Mouse (Mus musculus) MEL (cell line): ENCODE data around the gene Robo1. TPM values are rescaled to one million over a fixed set of nuclear protein-coding genes. Genes with fewer than 3 reads are reported as not detected.

Experiments
- DNase-seq: peaks from one replicate; pipeline ENCODE4 v3.0.0; 2011; ENCODE audit warnings: low read depth, low spot score
- H3K27ac ChIP-seq: 2 replicates; pipeline ENCODE4 v1.5.1; 2012; ENCODE audit warnings: low read depth, mild to moderate bottlenecking, control low read depth, low read length, moderate library complexity; ENCODE audit not compliant: control insufficient read depth
- H3K27me3 ChIP-seq, 2 experiments: fragments of 150-350 bp in 1 of 2; sonication (generic) in 1 of 2; 2 replicates each; pipeline ENCODE4 v1.6.1; 2012; ENCODE audit warnings: low read length in 2 of 2, mild to moderate bottlenecking in 2 of 2, improper control_type of control experiment in 1 of 2, moderate library complexity in 1 of 2; ENCODE audit not compliant: insufficient read depth in 2 of 2, control insufficient read depth in 1 of 2
- H3K36me3 ChIP-seq, 2 experiments: 2 replicates each; pipeline ENCODE4 v1.6.1; 2012 to 2014; ENCODE audit warnings: low read length in 2 of 2, improper control_type of control experiment in 1 of 2, inconsistent platforms in 1 of 2, mild to moderate bottlenecking in 1 of 2; ENCODE audit not compliant: insufficient read depth in 2 of 2, control insufficient read depth in 1 of 2
- H3K4me1 ChIP-seq, 2 experiments: fragments of 150-350 bp in 1 of 2; sonication (generic) in 1 of 2; 2 replicates each; pipeline ENCODE4 v1.6.1; 2012; ENCODE audit warnings: low read length in 2 of 2, improper control_type of control experiment in 1 of 2, mild to moderate bottlenecking in 1 of 2; ENCODE audit not compliant: insufficient read depth in 2 of 2, control insufficient read depth in 1 of 2
- H3K4me3 ChIP-seq, 2 experiments: fragments of 150-350 bp in 1 of 2; sonication (generic) in 1 of 2; 2 replicates each; pipeline ENCODE4 v1.5.1; 2012; ENCODE audit warnings: low read depth in 2 of 2, low read length in 2 of 2, mild to moderate bottlenecking in 2 of 2, moderate library complexity in 2 of 2, control low read depth in 1 of 2, improper control_type of control experiment in 1 of 2; ENCODE audit not compliant: control insufficient read depth in 1 of 2, insufficient read depth in 1 of 2
- H3K79me2 ChIP-seq: 2 replicates; pipeline ENCODE4 v1.6.1; 2012; ENCODE audit warnings: mild to moderate bottlenecking, low read length, moderate library complexity; ENCODE audit not compliant: control insufficient read depth, poor library complexity, insufficient read depth
- H3K9ac ChIP-seq: 2 replicates; pipeline ENCODE4 v1.6.1; 2012; ENCODE audit warnings: low read depth, mild to moderate bottlenecking, control low read depth, low read length, moderate library complexity; ENCODE audit not compliant: control insufficient read depth, poor library complexity, severe bottlenecking
- H3K9me3 ChIP-seq: fragments of 150-350 bp; sonication (generic); replicated peaks from 2 replicates; pipeline ENCODE4 v1.6.1; 2012; ENCODE audit warnings: mild to moderate bottlenecking, low read length, improper control_type of control experiment, moderate library complexity; ENCODE audit not compliant: insufficient read depth
- CHD2 ChIP-seq: IDR thresholded peaks from 2 replicates; pipeline ENCODE4 v1.6.1; 2011; ENCODE audit warnings: low read length, improper control_type of control experiment
- CTCF ChIP-seq, 3 experiments: IDR thresholded peaks in 2 of 3; conservative IDR thresholded peaks in 1 of 3; 2 replicates each; pipeline ENCODE4 v1.5.1; 2011 to 2012; ENCODE audit warnings: low read length in 3 of 3, low read depth in 2 of 3, mild to moderate bottlenecking in 2 of 3, improper control_type of control experiment in 1 of 3, inconsistent platforms in 1 of 3, mixed read lengths in 1 of 3, moderate library complexity in 1 of 3; ENCODE audit not compliant: control insufficient read depth in 1 of 3, insufficient read depth in 1 of 3, poor library complexity in 1 of 3, severe bottlenecking in 1 of 3
- EP300 ChIP-seq, 2 experiments: IDR thresholded peaks; 2 replicates each; pipeline ENCODE4 v1.6.1; 2011; ENCODE audit warnings: improper control_type of control experiment in 2 of 2, low read length in 2 of 2, low read depth in 1 of 2, mild to moderate bottlenecking in 1 of 2
- GABPA ChIP-seq: IDR thresholded peaks from 2 replicates; pipeline ENCODE4 v1.6.1; 2012; ENCODE audit warnings: low read depth, mild to moderate bottlenecking, inconsistent platforms, low read length, improper control_type of control experiment, moderate library complexity
- GATA1 ChIP-seq: IDR thresholded peaks from 2 replicates; pipeline ENCODE4 v1.6.1; 2011; ENCODE audit warnings: low read depth, low read length, improper control_type of control experiment
- HCFC1 ChIP-seq: IDR thresholded peaks from 2 replicates; pipeline ENCODE4 v1.6.1; 2012; ENCODE audit warnings: low read depth, mild to moderate bottlenecking, inconsistent platforms, low read length, improper control_type of control experiment, moderate library complexity
- MAZ ChIP-seq: IDR thresholded peaks from 2 replicates; pipeline ENCODE4 v1.6.1; 2012; ENCODE audit warnings: low read depth, mild to moderate bottlenecking, inconsistent platforms, low read length, improper control_type of control experiment
- MYC ChIP-seq: IDR thresholded peaks from 2 replicates; pipeline ENCODE4 v1.6.1; 2011; ENCODE audit warnings: low read depth, mild to moderate bottlenecking, low read length, improper control_type of control experiment, moderate library complexity
- NRF1 ChIP-seq: IDR thresholded peaks from 2 replicates; pipeline ENCODE4 v1.6.1; 2014; ENCODE audit warnings: low read depth, mild to moderate bottlenecking, inconsistent platforms, low read length, improper control_type of control experiment, moderate library complexity; ENCODE audit not compliant: poor library complexity, insufficient read depth, severe bottlenecking
- POLR2AphosphoS2 ChIP-seq: IDR thresholded peaks from 2 replicates; pipeline ENCODE4 v1.6.1; 2011; ENCODE audit warnings: low read length, improper control_type of control experiment
- POLR2AphosphoS5 ChIP-seq: IDR thresholded peaks from 2 replicates; pipeline ENCODE4 v1.6.1; 2012; ENCODE audit warnings: low read depth, borderline replicate concordance, mild to moderate bottlenecking, inconsistent platforms, low read length, moderate library complexity, mixed read lengths
- RCOR1 ChIP-seq: IDR thresholded peaks from 2 replicates; pipeline ENCODE4 v1.6.1; 2012; ENCODE audit warnings: low read depth, mild to moderate bottlenecking, inconsistent platforms, low read length, improper control_type of control experiment
- SMC3 ChIP-seq: IDR thresholded peaks from 2 replicates; pipeline ENCODE4 v1.6.1; 2011; ENCODE audit warnings: low read depth, low read length, improper control_type of control experiment
- TAL1 ChIP-seq: IDR thresholded peaks from 2 replicates; pipeline ENCODE4 v1.6.1; 2012; ENCODE audit warnings: mild to moderate bottlenecking, inconsistent platforms, low read length, moderate library complexity, mixed read lengths
- TBP ChIP-seq: IDR thresholded peaks from 2 replicates; pipeline ENCODE4 v1.8.0; 2011; ENCODE audit warnings: low read depth, low read length, improper control_type of control experiment
- TCF12 ChIP-seq: IDR thresholded peaks from 2 replicates; pipeline ENCODE4 v1.6.1; 2014; ENCODE audit warnings: low read depth, mild to moderate bottlenecking, inconsistent platforms, low read length, improper control_type of control experiment, moderate library complexity
- UBTF ChIP-seq: IDR thresholded peaks from 2 replicates; pipeline ENCODE4 v1.6.1; 2012; ENCODE audit warnings: low read depth, mild to moderate bottlenecking, inconsistent platforms, low read length, improper control_type of control experiment, moderate library complexity, borderline replicate concordance; ENCODE audit not compliant: insufficient read depth
- ZMIZ1 ChIP-seq: IDR thresholded peaks from 2 replicates; pipeline ENCODE4 v1.6.1; 2012; ENCODE audit warnings: low read depth, mild to moderate bottlenecking, inconsistent platforms, low read length, improper control_type of control experiment, moderate library complexity
- polyA plus RNA-seq, 2 experiments: library from polyadenylated mRNA; stranded (reverse) in 1 of 2; unstranded in 1 of 2; fragments of >175 nt in 1 of 2; fragments of >200 nt in 1 of 2; gene quantifications; 2 replicates each; pipeline versions ENCODE4 v1.2.1 to v1.2.4; 2012; ENCODE audit warnings: low replicate concordance in 2 of 2, low read depth in 1 of 2; ENCODE audit not compliant: insufficient read length in 2 of 2, insufficient read depth in 1 of 2, missing spikeins in 1 of 2
- total RNA-seq: library from RNA; depleted of rRNA; stranded (reverse); fragments of 300-350 nt; gene quantifications from 2 replicates; pipeline ENCODE4 v1.2.3, GENCODE M21; 2012

The Robo1 gene
- total and polyA plus RNA-seq, 3 experiments: not detected

DNA sequence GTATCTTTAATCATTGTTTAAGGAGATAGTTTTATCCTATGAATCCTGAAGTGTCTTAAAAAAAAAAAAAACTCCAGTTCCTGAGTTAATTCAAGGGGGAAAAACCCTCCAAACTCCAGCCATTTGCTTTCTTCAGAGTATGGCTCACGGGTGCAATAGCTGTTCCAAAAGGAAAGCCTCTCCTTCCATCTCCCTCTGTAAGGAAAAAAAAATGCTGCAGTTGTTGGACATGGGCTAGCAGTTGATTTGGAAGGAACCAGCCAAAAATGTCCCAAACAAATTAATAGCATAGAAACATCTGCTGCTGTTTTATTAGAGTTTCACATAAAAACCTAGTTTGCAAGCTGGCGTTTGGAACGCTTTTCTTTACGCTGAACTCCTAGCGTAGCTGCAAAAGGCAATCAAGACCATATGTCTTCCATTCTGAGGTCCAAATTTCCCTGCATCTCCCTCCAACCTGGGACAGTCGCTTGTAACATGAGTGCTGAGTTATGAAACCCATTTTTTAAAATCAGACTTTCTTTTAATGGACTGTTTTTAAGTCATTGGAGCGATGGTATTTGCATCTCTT lies 553.7 kb downstream of the Robo1 start:
- no peaks in the 10 kb centered on the region for H3K9me3 ChIP-seq
- no peaks in the 10 kb centered on the region for H3K4me1 ChIP-seq
- no peaks in the 10 kb centered on the region for H3K27me3 ChIP-seq
- no peaks in the 10 kb centered on the region for H3K36me3 ChIP-seq
- no peak overlapping the region for H3K4me3 ChIP-seq
- DNase-seq: no peak
- H3K27ac ChIP-seq: no peak overlapping the region
- no peak overlapping the region for H3K9ac ChIP-seq
- no peaks in the 10 kb centered on the region for H3K79me2 ChIP-seq
- no peak for TF ChIP-seq CHD2
- TF ChIP-seq TCF12: no peak
- no peak for TF ChIP-seq MAZ
- no peak for TF ChIP-seq GABPA
- no peak for TF ChIP-seq TBP

DNA sequence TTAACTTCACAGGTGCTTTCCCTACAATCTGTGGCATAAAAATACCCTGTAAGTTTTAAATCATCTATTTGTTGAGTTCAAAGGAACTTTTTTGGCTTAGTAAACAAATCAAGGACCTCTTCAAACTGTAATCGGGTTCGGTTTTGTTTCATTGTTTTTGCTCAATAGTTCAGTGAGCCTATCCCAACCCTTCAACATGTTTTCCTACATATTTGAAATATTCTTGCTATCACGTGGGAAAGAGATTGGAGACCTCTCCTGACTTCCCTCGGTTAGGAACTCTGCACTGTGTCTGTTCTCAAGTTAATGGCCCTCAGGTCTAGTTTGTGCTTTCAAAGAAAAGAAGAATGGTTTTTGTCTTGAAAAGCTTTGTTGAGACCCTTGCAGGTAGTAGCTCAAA lies 557.9 kb downstream of the Robo1 start:
- DNase-seq: no peak
- no peak for TF ChIP-seq ZMIZ1
- TF ChIP-seq EP300 (IDR thresholded peaks at IDR 0.05; ENCODE audit: low read depth in 1 of 2, low read length in 2 of 2): no peak
- no peak for TF ChIP-seq RCOR1
- no peak for TF ChIP-seq TAL1
- TF ChIP-seq POLR2AphosphoS5: no peak
- no peak for TF ChIP-seq UBTF
- TF ChIP-seq HCFC1: no peak
- TF ChIP-seq NRF1: no peak
- no peak for TF ChIP-seq POLR2AphosphoS2
- no peak for TF ChIP-seq MYC
- TF ChIP-seq CTCF (IDR thresholded peaks at IDR 0.05 in 2 of 3, conservative IDR thresholded peaks at IDR 0.05 in 1 of 3; ENCODE audit: control insufficient read depth in 1 of 3, insufficient read depth in 1 of 3, low read depth in 2 of 3, low read length in 3 of 3, poor library complexity in 1 of 3, severe bottlenecking in 1 of 3): no peak
- no peak for TF ChIP-seq GATA1
- TF ChIP-seq SMC3: no peak
- H3K4me1 ChIP-seq: no peaks in the 10 kb centered on the region
- no peak overlapping the region for H3K27ac ChIP-seq
- no peaks in the 10 kb centered on the region for H3K9me3 ChIP-seq
- no peak overlapping the region for H3K9ac ChIP-seq
- no peaks in the 10 kb centered on the region for H3K27me3 ChIP-seq
- no peaks in the 10 kb centered on the region for H3K36me3 ChIP-seq
- no peak overlapping the region for H3K4me3 ChIP-seq
- no peaks in the 10 kb centered on the region for H3K79me2 ChIP-seq
